In the genomic region with DNA sequence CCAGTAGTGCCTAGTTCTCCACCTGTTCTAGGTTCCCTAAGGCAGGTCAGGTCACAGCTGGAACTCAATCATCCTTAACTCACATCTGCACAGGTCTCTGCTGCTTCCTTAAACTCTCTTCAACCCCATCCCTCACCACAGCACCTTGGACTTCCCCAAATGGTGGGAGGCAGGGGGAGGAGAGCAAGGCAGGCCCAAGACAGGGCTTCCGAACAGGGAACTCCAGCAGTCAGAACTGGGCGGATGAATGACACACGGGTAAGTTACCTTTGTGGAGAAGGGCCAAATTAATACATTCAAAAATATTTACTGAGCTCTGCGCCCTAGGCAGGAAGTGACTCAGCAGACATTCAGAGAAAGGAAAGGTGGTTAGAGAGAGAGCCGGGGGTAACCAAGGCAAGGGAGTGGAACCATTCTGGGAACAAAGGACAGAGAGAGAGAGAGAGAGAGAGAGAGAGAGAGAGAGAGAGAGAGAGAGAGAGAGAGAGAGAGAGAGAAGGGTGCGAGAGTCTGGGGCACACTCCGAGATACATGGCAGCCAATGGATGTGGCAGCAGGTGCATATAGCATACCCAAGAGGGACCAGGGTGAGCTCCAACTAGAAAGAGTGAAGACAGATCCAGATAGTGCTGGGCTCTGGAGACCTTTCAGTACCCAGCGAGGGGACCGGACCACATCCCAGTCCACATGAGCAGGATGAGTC, we compare ENCODE assay signal across 11 mouse cellular contexts. TPM values are rescaled to one million over a fixed set of nuclear protein-coding genes. Genes with fewer than 3 reads are reported as not detected.
DNase-seq lines count a peak whose midpoint lies in the region; ATAC-seq and TF ChIP-seq lines count a peak whose summit lies in the region.
"Had no signal": no experiment of that assay in that cellular context is flagged by ENCODE, and none has a peak within 500 bp of the region (broad histone marks: within the 10 kb centered on the region; RNA-seq: fewer than 3 reads in every experiment).

No protein-coding gene starts in this region.

- peaks cover 41% of the 10 kb centered on the region for H3K36me3 ChIP-seq in hindbrain, embryonic 10.5 days
- H3K36me3 ChIP-seq in hindbrain, postnatal 0 days (ENCODE audit: insufficient read depth, low read length) = no peaks in the 10 kb centered on the region
- no peaks in the 10 kb centered on the region for H3K36me3 ChIP-seq in spleen, adult 2 months (ENCODE audit: control insufficient read depth, insufficient read depth, low read length)
- no peaks in the 10 kb centered on the region for H3K36me3 ChIP-seq in stomach, embryonic 15.5 days
- no peaks in the 10 kb centered on the region; the same call in 1 of the 2 replicates for H3K36me3 ChIP-seq in forebrain, embryonic 13.5 days (ENCODE audit: poor library complexity, severe bottlenecking)
- H3K36me3 ChIP-seq: embryonic facial prominence, embryonic 12.5 days had no signal

- ATAC-seq in hindbrain, postnatal 0 days = no peak
- ATAC-seq in hematopoietic stem cell, adult 5-6 weeks (replicated peaks in 1 of 2; ENCODE audit: insufficient read depth in 1 of 2, low FRiP score in 2 of 2, low TSS enrichment in 1 of 2, low read depth in 1 of 2, poor library complexity in 2 of 2, severe bottlenecking in 2 of 2) = peak; percentile 66 to 79
- ATAC-seq in stomach, embryonic 15.5 days (ENCODE audit: insufficient read depth, low FRiP score, low read depth) = no peak
- no peak for ATAC-seq in forebrain, embryonic 13.5 days

- no peak for DNase-seq in hindbrain, embryonic 10.5 days (ENCODE audit: low spot score)
- DNase-seq in hindbrain, postnatal 0 days (ENCODE audit: low spot score) = no peak
- peak in 1 of 2 experiments; percentile 30 for DNase-seq in spleen, adult 2 months (ENCODE audit: low read depth in 1 of 2, low spot score in 2 of 2)
- DNase-seq in spleen, postnatal 4 days (ENCODE audit: low spot score in 2 of 2) = no peak
- DNase-seq in ovary, adult 18-20 months (ENCODE audit: low spot score) = no peak
- DNase-seq: gastrocnemius, postnatal 10 days had no signal

- H3K4me2 ChIP-seq in hindbrain, postnatal 0 days (ENCODE audit: low read depth, low read length) = no peak overlapping the region
- no peak overlapping the region for H3K4me2 ChIP-seq in stomach, embryonic 15.5 days
- no peak overlapping the region for H3K4me2 ChIP-seq in forebrain, embryonic 13.5 days
- H3K4me2 ChIP-seq: embryonic facial prominence, embryonic 12.5 days had no signal

- H3K4me3 ChIP-seq in hindbrain, embryonic 10.5 days = no peak overlapping the region
- H3K4me3 ChIP-seq in hindbrain, postnatal 0 days (ENCODE audit: low read length) = no peak overlapping the region
- no peak overlapping the region for H3K4me3 ChIP-seq in spleen, adult 2 months (ENCODE audit: extremely low read depth, insufficient read depth, insufficient read length)
- H3K4me3 ChIP-seq in stomach, embryonic 15.5 days (replicated peaks) = no peak overlapping the region
- H3K4me3 ChIP-seq in forebrain, embryonic 13.5 days = no peak overlapping the region
- H3K4me3 ChIP-seq: embryonic facial prominence, embryonic 12.5 days had no signal

- H3K4me1 ChIP-seq in hindbrain, embryonic 10.5 days (replicated peaks) = peaks cover 56% of the 10 kb centered on the region
- H3K4me1 ChIP-seq in hindbrain, postnatal 0 days (ENCODE audit: insufficient read depth, low read length) = 0 out of 2 replicates have a peak, but pooled peaks cover 5% of the 10 kb centered on the region
- peaks cover 76% of the 10 kb centered on the region for H3K4me1 ChIP-seq in spleen, adult 2 months (ENCODE audit: control insufficient read depth, insufficient read depth, insufficient read length)
- peaks cover 50% of the 10 kb centered on the region for H3K4me1 ChIP-seq in stomach, embryonic 15.5 days
- H3K4me1 ChIP-seq in forebrain, embryonic 13.5 days = peaks cover 32% of the 10 kb centered on the region

- H3K27me3 ChIP-seq in hindbrain, embryonic 10.5 days (ENCODE audit: insufficient read depth, poor library complexity, severe bottlenecking) = no peaks in the 10 kb centered on the region
- H3K27me3 ChIP-seq in hindbrain, postnatal 0 days (ENCODE audit: insufficient read depth, low read length) = no peaks in the 10 kb centered on the region
- H3K27me3 ChIP-seq in spleen, adult 2 months (ENCODE audit: control insufficient read depth, insufficient read depth, low read length) = no peaks in the 10 kb centered on the region
- no peaks in the 10 kb centered on the region for H3K27me3 ChIP-seq in stomach, embryonic 15.5 days (replicated peaks)
- no peaks in the 10 kb centered on the region for H3K27me3 ChIP-seq in forebrain, embryonic 13.5 days
- H3K27me3 ChIP-seq: embryonic facial prominence, embryonic 12.5 days had no signal

- no peaks in the 10 kb centered on the region for H3K9me3 ChIP-seq in hindbrain, embryonic 10.5 days
- no peaks in the 10 kb centered on the region for H3K9me3 ChIP-seq in hindbrain, postnatal 0 days (ENCODE audit: low read length)
- no peaks in the 10 kb centered on the region for H3K9me3 ChIP-seq in stomach, embryonic 15.5 days
- H3K9me3 ChIP-seq in forebrain, embryonic 13.5 days (replicated peaks) = no peaks in the 10 kb centered on the region
- H3K9me3 ChIP-seq: embryonic facial prominence, embryonic 12.5 days had no signal

- 91% methylated on average over 9 of the region's 9 CpGs for WGBS in hindbrain, embryonic 10.5 days
- WGBS in hindbrain, postnatal 0 days = 92% methylated on average over 8 of the region's 9 CpGs
- 29% methylated on average over 9 of the region's 9 CpGs for WGBS in spleen, adult 2 months
- WGBS in stomach, embryonic 15.5 days = 58% methylated on average over 9 of the region's 9 CpGs
- WGBS in forebrain, embryonic 13.5 days = 87% methylated on average over 9 of the region's 9 CpGs

- no peak for TF ChIP-seq POLR2A in spleen, adult 2 months (IDR thresholded peaks at IDR 0.05; ENCODE audit: low read depth, low read length)

- peak overlapping the region; percentile 31 for H3K27ac ChIP-seq in hindbrain, embryonic 10.5 days
- H3K27ac ChIP-seq in hindbrain, postnatal 0 days = no peak overlapping the region
- peak overlapping the region; percentile 55 for H3K27ac ChIP-seq in spleen, adult 2 months (ENCODE audit: insufficient read depth, low read length)
- H3K27ac ChIP-seq in stomach, embryonic 15.5 days = peak overlapping the region; percentile 66; the same call in 1 of the 2 replicates
- no peak overlapping the region for H3K27ac ChIP-seq in forebrain, embryonic 13.5 days
- H3K27ac ChIP-seq: liver, embryonic 14.5 days had no signal

- TF ChIP-seq CTCF in hindbrain, postnatal 0 days (IDR thresholded peaks at IDR 0.05; ENCODE audit: low read depth) = no peak
- no peak for TF ChIP-seq CTCF in spleen, adult 2 months (IDR thresholded peaks at IDR 0.05; ENCODE audit: extremely low read depth, insufficient read depth, insufficient read length, insufficient replicate concordance)

- no peak overlapping the region for H3K9ac ChIP-seq in hindbrain, postnatal 0 days (replicated peaks; ENCODE audit: low read length)
- H3K9ac ChIP-seq in stomach, embryonic 15.5 days = no peak overlapping the region
- H3K9ac ChIP-seq in forebrain, embryonic 13.5 days = no peak overlapping the region
- H3K9ac ChIP-seq: embryonic facial prominence, embryonic 12.5 days; liver, embryonic 14.5 days had no signal

RNA-seq across cellular contexts. Expression of a gene that starts 36.1 kb away (rescaled TPM):
- 24.2 TPM in 2 replicates for polyA plus RNA-seq in hindbrain, embryonic 10.5 days (2016; fragmentation: Nextera tagmentation; extraction: Ambion mirVana)
- 26.5 and 34.0 TPM in 2 replicates for total RNA-seq in hindbrain, postnatal 0 days (2014; rRNA removed)
- polyA plus RNA-seq in hindbrain, postnatal 0 days (2015; fragmentation: Nextera tagmentation; extraction: Ambion mirVana) = 7.2 and 7.5 TPM in 2 replicates
- polyA plus RNA-seq in spleen, adult 2 months (2012; rRNA removed) = 30.2 and 32.2 TPM in 2 replicates
- 43.1 and 45.5 TPM in 2 replicates for total RNA-seq in hematopoietic stem cell, adult 5-6 weeks (2017)
- polyA plus RNA-seq in stomach, embryonic 15.5 days (2015; fragmentation: Nextera tagmentation; extraction: Ambion mirVana) = 17.5 and 19.6 TPM in 2 replicates
- polyA plus RNA-seq in forebrain, embryonic 13.5 days (2015; fragmentation: Nextera tagmentation; extraction: Ambion mirVana) = 9.9 and 10.7 TPM in 2 replicates

Comparison
In these comparisons a context has a peak if more than half of its experiments do, and no peak if none do; other contexts are left out.
1. H3K27ac ChIP-seq: peak in hindbrain, embryonic 10.5 days (single experiment), spleen, adult 2 months (single experiment) and stomach, embryonic 15.5 days (single experiment); none in hindbrain, postnatal 0 days (single experiment) and forebrain, embryonic 13.5 days (single experiment).
2. ATAC-seq: peak in hematopoietic stem cell, adult 5-6 weeks (2 of 2); none in hindbrain, postnatal 0 days (single experiment), stomach, embryonic 15.5 days (single experiment) and forebrain, embryonic 13.5 days (single experiment).